Mouse (Mus musculus): ENCODE measurements at regions not wholly inside any gene's neighbourhood (a gene's known extent, or its start where the extent isn't known, plus 50 kb on each side); places are given as distances from the start of the nearest gene placed in this dataset.

- no peak for DNase-seq (ENCODE audit: low spot score in 2 of 2)
These were observed 180.0 kb upstream of the Gli3 start for GRCm38 (mm10) chr13:15283065-15283464.

GRCm38 (mm10) chr13:15298457-15298856 is 164.6 kb upstream of the Gli3 start:
- peak; percentile 39 to 52 for DNase-seq (ENCODE audit: low spot score in 2 of 2)

GRCm38 (mm10) chr13:15325413-15325812 is 137.6 kb upstream of the Gli3 start:
- DNase-seq (ENCODE audit: low spot score in 2 of 2) = peak; percentile 1 to 14

- DNase-seq (ENCODE audit: low spot score in 2 of 2) = peak; percentile 2 to 8
These were observed 136.9 kb upstream of the Gli3 start for GRCm38 (mm10) chr13:15326146-15326545.

- DNase-seq (ENCODE audit: low spot score in 2 of 2) = no peak
These were observed 133.5 kb upstream of the Gli3 start for GRCm38 (mm10) chr13:15329561-15329960.

GRCm38 (mm10) chr13:15343474-15343873 is 119.6 kb upstream of the Gli3 start:
- DNase-seq (ENCODE audit: low spot score in 2 of 2) = no peak

- DNase-seq (ENCODE audit: low spot score in 2 of 2) = no peak
These were observed 116.2 kb upstream of the Gli3 start for GRCm38 (mm10) chr13:15346866-15347265.

- no peak for DNase-seq (ENCODE audit: low spot score in 2 of 2)
These were observed 96.6 kb upstream of the Gli3 start for GRCm38 (mm10) chr13:15366437-15366836.

GRCm38 (mm10) chr13:15380081-15380480 is 83.0 kb upstream of the Gli3 start:
- DNase-seq (ENCODE audit: low spot score in 2 of 2) = no peak

- DNase-seq (ENCODE audit: low spot score in 2 of 2) = no peak
These were observed 67.8 kb upstream of the Gli3 start for GRCm38 (mm10) chr13:15395249-15395648.

- DNase-seq (ENCODE audit: low spot score in 2 of 2) = no peak
These were observed 67.3 kb upstream of the Gli3 start for GRCm38 (mm10) chr13:15395694-15396093.

GRCm38 (mm10) chr13:15398677-15399076 is 64.4 kb upstream of the Gli3 start:
- no peak for DNase-seq (ENCODE audit: low spot score in 2 of 2)
